Mouse (Mus musculus) liver, embryonic 13.5 days (tissue): ENCODE results near the gene Hapln2. TPM values are rescaled to one million over a fixed set of nuclear protein-coding genes. Genes with fewer than 3 reads are reported as not detected.
A peak's percentile ranks its signal among the peaks of the same experiment; 100 is the strongest.

Experiments used
- ATAC-seq: fragments of 200-750 bp; cut with Nextera tagmentation; 2 replicates; pipeline ENCODE4 v1.8.0; 2017; ENCODE audit warnings: low read depth, mild to moderate bottlenecking, moderate number of reproducible peaks, moderate library complexity
- DNase-seq: peaks from one replicate; pipeline ENCODE4 v3.0.0; 2022
- H3K27ac ChIP-seq: fragments of 300-500 bp; sonication (generic); 2 replicates; pipeline ENCODE4 v1.5.1; 2015; ENCODE audit warnings: moderate library complexity, mild to moderate bottlenecking, inconsistent platforms
- H3K27me3 ChIP-seq: fragments of 300-500 bp; sonication (generic); 2 replicates; pipeline ENCODE4 v1.6.1; 2015; ENCODE audit warnings: mild to moderate bottlenecking, inconsistent platforms
- H3K36me3 ChIP-seq: fragments of 300-500 bp; sonication (generic); 2 replicates; pipeline ENCODE4 v1.6.1; 2015; ENCODE audit warnings: mild to moderate bottlenecking, inconsistent platforms
- H3K4me1 ChIP-seq: fragments of 300-500 bp; sonication (generic); replicated peaks from 2 replicates; pipeline ENCODE4 v1.6.1; 2015; ENCODE audit warnings: inconsistent platforms
- H3K4me2 ChIP-seq: fragments of 300-500 bp; sonication (generic); 2 replicates; pipeline ENCODE4 v1.6.1; 2015; ENCODE audit warnings: inconsistent platforms, mild to moderate bottlenecking, moderate library complexity
- H3K4me3 ChIP-seq: fragments of 300-500 bp; sonication (generic); replicated peaks from 2 replicates; pipeline ENCODE4 v1.5.1; 2015; ENCODE audit warnings: mild to moderate bottlenecking, inconsistent platforms
- H3K9ac ChIP-seq: fragments of 300-500 bp; sonication (generic); 2 replicates; pipeline ENCODE4 v1.6.1; 2015; ENCODE audit warnings: mild to moderate bottlenecking, inconsistent platforms
- H3K9me3 ChIP-seq: fragments of 300-500 bp; sonication (generic); replicated peaks from 2 replicates; pipeline ENCODE4 v1.6.1; 2016; ENCODE audit warnings: inconsistent platforms
- WGBS: fragments of 180-500 bp; shearing (Covaris S2); methylation state at CpG from one replicate; pipeline ENCODE4 v1.1.7; 2015; ENCODE audit not compliant: insufficient replicate concordance; 5-methylcytosine and 5-hydroxymethylcytosine counted together
- polyA plus RNA-seq: library from polyadenylated mRNA; unstranded; fragments of >200 nt; fragmentation: Nextera tagmentation; extraction: Ambion mirVana; gene quantifications from 2 replicates; pipeline ENCODE4 v1.2.1, GENCODE M21; 2015

Gene Hapln2
- polyA plus RNA-seq, 1 experiment from 2014 or later, result not detected

DNA sequence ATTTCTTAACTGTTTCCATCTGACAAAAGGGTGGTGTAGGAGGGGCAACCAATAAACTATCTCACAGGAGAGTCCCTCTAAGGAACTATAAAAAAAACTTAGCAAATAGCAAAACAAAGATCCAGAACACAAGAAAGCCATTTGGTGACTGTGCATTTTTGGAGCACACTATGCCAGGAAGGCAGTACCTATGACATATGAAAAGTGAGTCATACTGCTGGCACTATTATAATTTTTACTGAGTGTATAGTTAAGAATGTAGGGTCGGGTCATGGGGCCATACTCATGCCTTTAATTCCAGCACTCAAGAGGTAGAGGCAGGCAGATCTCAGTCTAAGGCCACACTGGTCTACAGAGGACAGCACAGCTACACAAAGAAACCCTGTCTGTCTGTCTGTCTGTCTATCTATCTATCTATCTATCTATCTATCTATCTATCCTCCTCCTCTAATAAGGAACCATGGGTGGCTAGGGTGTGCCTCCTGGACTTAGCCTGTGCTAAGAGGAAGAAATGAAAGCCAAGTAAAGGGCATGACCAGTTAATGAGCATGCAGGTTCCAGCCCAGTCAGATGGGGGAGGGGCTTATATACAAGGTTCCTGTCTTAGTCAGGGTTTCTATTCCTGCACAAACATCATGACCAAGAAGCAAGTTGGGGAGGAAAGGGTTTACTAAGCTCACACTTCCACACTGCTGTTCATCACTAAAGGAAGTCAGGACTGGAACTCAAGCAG is 8.3 kb upstream of the Hapln2 start:
- Histone ChIP-seq H3K4me3 (no peak overlapping the region), H3K9me3 (no peaks in the 10 kb centered on the region), H3K27ac (no peak overlapping the region), H3K9ac (no peak overlapping the region), H3K27me3 (peaks cover 70% of the 10 kb centered on the region), H3K4me1 (no peaks in the 10 kb centered on the region), H3K36me3 (no peaks in the 10 kb centered on the region), H3K4me2 (no peak overlapping the region)
- WGBS, result 36% methylated on average over 1 of the region's 1 CpGs
- DNase-seq, result no peak
- no peak for ATAC-seq

DNA sequence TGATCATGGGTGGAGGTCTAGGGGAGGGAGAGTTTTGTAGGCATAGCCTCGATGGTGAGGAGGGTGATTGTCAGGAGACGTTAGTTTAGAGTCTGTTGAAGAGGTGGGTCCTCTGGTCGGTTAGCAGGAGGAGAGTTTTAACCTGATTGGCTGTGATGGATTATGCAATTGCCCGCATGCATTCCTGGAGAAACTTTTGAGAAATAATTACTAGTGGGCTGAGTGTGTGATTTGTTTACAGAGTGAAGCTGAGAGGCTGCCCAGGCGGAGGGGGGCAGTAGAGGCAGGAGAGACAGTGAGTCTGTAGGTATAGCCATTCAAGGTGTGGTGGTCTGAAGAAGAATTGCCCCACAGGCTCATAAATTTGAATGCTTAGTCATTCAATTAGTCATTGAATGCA is 6.1 kb upstream of the Hapln2 start:
- Histone ChIP-seq H3K4me1 (no peaks in the 10 kb centered on the region), H3K9me3 (no peaks in the 10 kb centered on the region), H3K4me2 (no peak overlapping the region), H3K36me3 (no peaks in the 10 kb centered on the region), H3K9ac (no peak overlapping the region), H3K4me3 (no peak overlapping the region), H3K27ac (no peak overlapping the region), H3K27me3 (peaks cover 70% of the 10 kb centered on the region)
- DNase-seq, result no peak
- WGBS, result 47% methylated on average over 5 of the region's 5 CpGs
- no peak for ATAC-seq

GRCm38 (mm10) chr3:88030608-88031395 is 3.4 kb upstream of the Hapln2 start:
- ATAC-seq, result no peak
- Histone ChIP-seq H3K27ac (no peak overlapping the region), H3K9ac (no peak overlapping the region), H3K4me2 (no peak overlapping the region), H3K4me3 (no peak overlapping the region), H3K27me3 (peaks cover 71% of the 10 kb centered on the region), H3K36me3 (no peaks in the 10 kb centered on the region), H3K9me3 (no peaks in the 10 kb centered on the region; the same call in 1 of the 2 replicates), H3K4me1 (no peaks in the 10 kb centered on the region)
- no peak for DNase-seq
- 10% methylated on average over 19 of the region's 19 CpGs for WGBS

DNA sequence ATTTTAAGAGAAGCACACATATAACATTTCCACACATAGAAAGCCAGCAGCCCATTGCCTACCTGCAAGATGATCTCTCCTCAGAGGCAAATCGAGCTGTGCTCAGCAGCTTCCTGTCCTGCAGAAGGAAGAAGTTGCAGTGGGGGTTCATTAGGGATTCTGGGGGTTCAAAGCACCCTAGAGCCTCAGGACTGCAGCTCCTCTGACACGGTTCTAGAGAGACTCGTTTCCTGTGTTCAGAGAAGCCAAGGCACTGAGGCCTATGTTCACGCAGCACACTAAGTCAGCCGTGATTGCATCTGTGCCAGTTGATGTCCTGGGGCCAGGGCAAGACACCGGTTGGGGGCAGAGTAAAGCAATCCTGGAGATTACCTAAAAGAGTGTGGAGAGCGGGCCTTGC is 560 bp downstream of the Hapln2 start:
- DNase-seq (no peak), ATAC-seq (no peak)
- WGBS, result 46% methylated on average over 7 of the region's 7 CpGs
- H3K4me2 ChIP-seq, result no peak overlapping the region
- no peaks in the 10 kb centered on the region; the same call in 1 of the 2 replicates for H3K9me3 ChIP-seq
- H3K9ac ChIP-seq, result no peak overlapping the region
- no peaks in the 10 kb centered on the region for H3K36me3 ChIP-seq
- H3K27me3 ChIP-seq, result peaks cover 82% of the 10 kb centered on the region
- H3K4me1 ChIP-seq, result peaks cover 15% of the 10 kb centered on the region
- H3K4me3 ChIP-seq, result no peak overlapping the region
- no peak overlapping the region for H3K27ac ChIP-seq

DNA sequence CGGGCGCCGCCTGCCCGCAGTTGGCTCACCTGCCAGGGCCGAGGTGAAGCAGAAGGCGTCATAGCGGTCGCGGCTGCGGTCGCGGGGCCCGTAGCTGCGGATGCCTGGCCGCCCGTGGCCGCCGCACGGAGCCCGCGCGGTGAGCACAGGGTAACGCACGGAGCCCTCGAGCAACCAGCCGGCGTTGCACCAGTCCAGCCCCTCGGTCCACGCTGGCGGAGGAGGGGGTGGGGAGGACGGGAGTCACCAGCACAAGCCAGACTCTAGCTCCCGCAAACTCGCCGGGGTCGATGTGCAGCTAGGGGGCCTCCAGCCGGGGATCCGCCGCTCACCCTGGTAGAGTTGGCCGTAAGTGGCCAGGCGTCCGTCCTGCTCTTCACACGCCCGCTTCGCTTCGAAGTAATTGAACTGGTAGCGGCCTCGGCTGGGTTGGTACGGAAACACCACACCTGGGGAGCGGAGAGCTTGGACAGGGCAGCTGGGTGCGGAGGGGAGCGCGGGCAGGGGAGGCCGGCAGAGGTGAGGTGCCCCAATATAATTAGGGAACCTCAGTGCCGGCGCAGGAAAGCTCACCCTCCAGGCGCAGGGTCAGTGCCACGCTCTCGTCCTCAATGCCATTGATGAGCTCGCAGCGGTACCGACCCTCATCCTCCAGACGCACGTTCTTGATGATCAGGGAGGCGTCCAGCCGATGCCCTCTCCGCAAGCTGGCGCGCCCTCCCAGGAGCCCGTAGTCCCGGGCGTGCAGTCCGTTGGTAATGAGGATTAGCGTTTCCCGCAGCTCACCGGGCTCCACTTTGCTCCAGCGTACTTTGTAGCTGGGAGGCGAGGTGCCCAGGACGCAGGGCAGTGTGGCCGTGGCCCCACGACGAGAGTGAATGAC is 4.0 kb downstream of the Hapln2 start:
- no peaks in the 10 kb centered on the region; the same call in 1 of the 2 replicates for H3K9me3 ChIP-seq
- no peaks in the 10 kb centered on the region for H3K36me3 ChIP-seq
- DNase-seq, result no peak
- 2% methylated on average over 81 of the region's 81 CpGs for WGBS
- H3K4me1 ChIP-seq, result peaks cover 15% of the 10 kb centered on the region
- ATAC-seq, result peak; percentile 41
- peak overlapping the region; percentile 56 for H3K4me3 ChIP-seq
- no peak overlapping the region for H3K9ac ChIP-seq
- H3K27me3 ChIP-seq, result peaks cover 84% of the 10 kb centered on the region
- no peak overlapping the region for H3K27ac ChIP-seq
- peak overlapping the region; percentile 84 for H3K4me2 ChIP-seq

GRCm38 (mm10) chr3:88022322-88023191 is 4.8 kb downstream of the Hapln2 start:
- Histone ChIP-seq H3K4me3 (peak overlapping the region; percentile 56), H3K9me3 (no peaks in the 10 kb centered on the region), H3K27me3 (peaks cover 87% of the 10 kb centered on the region), H3K27ac (no peak overlapping the region), H3K9ac (no peak overlapping the region), H3K4me1 (peaks cover 15% of the 10 kb centered on the region), H3K4me2 (peak overlapping the region; percentile 84), H3K36me3 (no peaks in the 10 kb centered on the region)
- peak; percentile 90 for DNase-seq
- ATAC-seq, result peak; percentile 87
- 2% methylated on average over 66 of the region's 66 CpGs for WGBS

DNA sequence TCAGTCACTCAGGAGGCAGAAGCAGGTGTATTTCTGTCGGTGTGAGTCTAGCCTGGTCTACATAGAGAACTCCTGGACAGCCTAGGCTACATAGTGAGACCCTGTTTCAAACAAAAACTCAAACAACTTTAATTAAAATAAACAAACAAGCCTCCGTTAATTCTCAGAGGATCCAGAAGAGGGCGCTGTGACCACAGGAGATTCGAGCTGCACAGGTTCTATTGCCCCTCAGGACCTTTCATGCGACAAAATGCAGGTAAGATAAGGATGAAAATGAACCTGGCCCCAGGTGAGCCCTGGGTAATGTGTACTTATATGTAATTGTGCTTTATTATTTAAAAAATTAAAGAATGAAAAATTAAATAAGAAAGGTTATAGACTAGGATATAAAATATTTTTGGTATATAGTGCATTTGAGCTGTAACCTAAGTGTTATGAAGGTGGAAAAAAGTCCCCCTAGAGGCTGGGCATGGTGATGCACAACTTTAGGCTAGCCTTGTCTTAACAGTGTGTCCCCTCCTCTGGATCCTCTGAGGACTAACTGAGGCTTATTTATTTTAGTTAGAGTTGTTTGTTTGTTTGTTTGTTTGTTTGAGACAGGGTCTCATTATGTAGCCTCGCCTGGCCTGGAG is 16.6 kb downstream of the Hapln2 start:
- ATAC-seq (no peak), DNase-seq (peak; percentile 17)
- Histone ChIP-seq H3K27ac (no peak overlapping the region), H3K27me3 (peaks cover 14% of the 10 kb centered on the region), H3K4me2 (no peak overlapping the region), H3K4me3 (no peak overlapping the region), H3K4me1 (no peaks in the 10 kb centered on the region), H3K9ac (no peak overlapping the region), H3K9me3 (peaks cover 8% of the 10 kb centered on the region; the same call in 1 of the 2 replicates), H3K36me3 (no peaks in the 10 kb centered on the region)
- 4% methylated on average over 6 of the region's 6 CpGs for whole genome bisulfite sequencing

DNA sequence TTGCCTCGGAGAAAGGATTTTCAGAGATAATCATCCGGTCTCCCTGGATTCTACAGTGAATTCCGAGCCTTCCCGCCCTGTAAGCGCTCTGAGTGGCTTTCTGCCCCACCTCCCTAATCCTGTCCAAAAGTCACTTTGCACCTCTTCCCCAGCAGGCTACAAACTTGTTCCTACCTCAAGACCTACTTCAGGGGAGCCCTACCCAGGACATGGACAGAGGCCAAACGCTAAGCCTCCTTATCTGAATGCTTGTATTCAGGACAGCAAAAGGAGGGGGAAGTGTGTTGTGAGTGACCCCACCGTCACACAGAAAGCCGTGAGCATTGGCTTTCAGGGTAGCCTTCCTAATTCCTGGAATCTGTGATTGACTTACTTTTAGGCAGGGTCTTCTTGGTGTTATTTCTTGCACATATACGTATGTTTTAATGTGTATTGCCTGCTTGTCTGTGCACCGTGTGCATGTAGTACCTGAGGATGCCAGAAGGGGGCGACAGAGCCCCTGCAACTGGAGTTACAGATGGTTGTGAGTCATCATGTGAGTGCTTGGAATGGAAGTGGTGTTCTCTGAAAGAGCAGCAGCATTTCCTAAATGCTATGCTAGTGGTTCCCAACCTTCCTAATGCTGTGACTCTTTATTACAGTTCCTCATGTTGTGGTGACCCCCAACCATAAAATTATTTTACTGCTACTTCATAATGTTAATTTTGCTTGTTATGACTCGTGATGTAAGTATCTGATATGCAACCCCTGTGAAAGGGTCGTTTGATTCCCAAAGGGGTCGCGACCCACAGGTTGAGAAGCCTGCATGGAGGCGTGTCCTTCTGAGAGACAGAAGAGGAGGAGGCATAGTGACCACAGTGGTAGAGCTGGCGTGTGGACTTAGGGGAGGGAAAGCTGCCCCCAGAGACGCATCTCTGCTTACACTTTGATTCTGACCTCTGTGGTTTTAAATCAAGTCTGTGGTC is 21.3 kb downstream of the Hapln2 start:
- peaks cover 49% of the 10 kb centered on the region for H3K27me3 ChIP-seq
- 64% methylated on average over 18 of the region's 18 CpGs for WGBS
- no peak for DNase-seq

GRCm38 (mm10) chr3:88002291-88002976 is 24.9 kb downstream of the Hapln2 start:
- no peak overlapping the region for H3K9ac ChIP-seq
- no peak overlapping the region for H3K4me3 ChIP-seq
- no peaks in the 10 kb centered on the region for H3K36me3 ChIP-seq
- no peaks in the 10 kb centered on the region for H3K4me1 ChIP-seq
- H3K4me2 ChIP-seq, result no peak overlapping the region
- H3K27ac ChIP-seq, result no peak overlapping the region
- no peak for DNase-seq
- 7% methylated on average over 17 of the region's 17 CpGs for WGBS
- ATAC-seq, result no peak
- H3K9me3 ChIP-seq, result peaks cover 9% of the 10 kb centered on the region; the same call in 1 of the 2 replicates
- H3K27me3 ChIP-seq, result peaks cover 77% of the 10 kb centered on the region

More for the DNA sequence above, 21.3 kb downstream of the Hapln2 start:
- ATAC-seq, result no peak
- Histone ChIP-seq H3K4me3 (no peak overlapping the region), H3K36me3 (no peaks in the 10 kb centered on the region), H3K27ac (no peak overlapping the region), H3K9ac (no peak overlapping the region), H3K4me1 (no peaks in the 10 kb centered on the region), H3K9me3 (peaks cover 9% of the 10 kb centered on the region; the same call in 1 of the 2 replicates), H3K4me2 (no peak overlapping the region)
